Mouse (Mus musculus): ENCODE measurements around the gene Arrdc2.

DNA sequence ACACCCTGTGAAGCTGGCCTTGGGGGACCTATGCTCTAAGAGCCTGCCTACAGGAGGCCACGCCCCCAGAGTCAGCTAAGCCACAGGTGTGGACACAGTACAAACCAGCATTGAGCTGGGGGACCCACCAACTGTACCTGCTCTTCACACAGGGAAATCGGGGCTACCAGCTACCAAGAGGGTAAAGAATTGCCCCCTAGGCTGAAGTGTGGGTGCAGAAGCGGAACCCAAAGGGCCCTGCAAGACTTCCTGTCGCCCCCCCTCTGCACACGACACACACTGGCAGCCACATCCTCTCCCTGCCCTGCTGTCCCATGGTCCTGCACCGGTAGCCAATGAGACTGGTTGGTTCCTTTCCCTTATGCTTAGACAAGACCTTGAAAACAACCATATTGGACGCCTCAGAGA, 48.2 kb downstream of the Arrdc2 start:
- TF ChIP-seq POLR2A (IDR thresholded peaks at IDR 0.05; ENCODE audit: extremely low read depth, insufficient read depth, low read length) = 0 out of 2 replicates have a peak, but pooled peaks have one; percentile 16
- no peak for TF ChIP-seq CTCF (IDR thresholded peaks at IDR 0.05; ENCODE audit: extremely low read depth, insufficient read depth, low read length)

Data from cortical plate, adult 2 months (tissue).